Mouse (Mus musculus) WW6 (cell line): ENCODE results near the gene Trappc10.
"Not testable (repeated sequence)": the region's sequence is repeated elsewhere in the genome, so short reads cannot be mapped to it uniquely, and the experiment has no call there.

ENCODE experiments used
- DNase-seq: peaks from one replicate; pipeline ENCODE4 v3.0.0-alpha.2; 2013; ENCODE audit warnings: low read depth, low spot score

Trappc10 gene

GRCm38 (mm10) chr10:78211311-78211710 lies 33.1 kb downstream of the Trappc10 start:
- DNase-seq: peak; percentile 18

GRCm38 (mm10) chr10:78201182-78201581 lies 43.3 kb downstream of the Trappc10 start:
- no peak for DNase-seq

- DNase-seq: no peak
Observed at GRCm38 (mm10) chr10:78192933-78193332, 51.5 kb downstream of the Trappc10 start.

- not testable (repeated sequence) for DNase-seq
Observed at GRCm38 (mm10) chr10:78186076-78186475, 58.4 kb downstream of the Trappc10 start.

- DNase-seq: no peak
Observed at GRCm38 (mm10) chr10:78185381-78185725, 59.1 kb downstream of the Trappc10 start.

GRCm38 (mm10) chr10:78184531-78185380 lies 59.7 kb downstream of the Trappc10 start, which contains the start of gene Pwp2:
Gene Pwp2 (minus strand): TSS chr10:78185149.
- peak; percentile 86 for DNase-seq

- no peak for DNase-seq
Observed at GRCm38 (mm10) chr10:78183577-78183976, 60.9 kb downstream of the Trappc10 start.

- DNase-seq: no peak
Observed at GRCm38 (mm10) chr10:78182321-78182720, 62.1 kb downstream of the Trappc10 start.

- DNase-seq: no peak
Observed at GRCm38 (mm10) chr10:78174474-78174873, 70.0 kb downstream of the Trappc10 start.

GRCm38 (mm10) chr10:78171581-78171980 lies 72.9 kb downstream of the Trappc10 start:
- DNase-seq: no peak

GRCm38 (mm10) chr10:78171057-78171456 lies 73.4 kb downstream of the Trappc10 start:
- DNase-seq: no peak

GRCm38 (mm10) chr10:78170445-78170844 lies 74.0 kb downstream of the Trappc10 start:
- DNase-seq: no peak

GRCm38 (mm10) chr10:78169281-78170042 lies 75.0 kb downstream of the Trappc10 start, which contains the start of gene D10Jhu81e:
Gene D10Jhu81e (minus strand): TSS chr10:78169782.
- DNase-seq: peak; percentile 95

GRCm38 (mm10) chr10:78168792-78169191 lies 75.6 kb downstream of the Trappc10 start:
- DNase-seq: no peak

GRCm38 (mm10) chr10:78167775-78168174 lies 76.7 kb downstream of the Trappc10 start:
- no peak for DNase-seq

GRCm38 (mm10) chr10:78167333-78167732 lies 77.1 kb downstream of the Trappc10 start:
- no peak for DNase-seq

GRCm38 (mm10) chr10:78165256-78166005 lies 79.0 kb downstream of the Trappc10 start:
- no peak for DNase-seq

GRCm38 (mm10) chr10:78164786-78165185 lies 79.7 kb downstream of the Trappc10 start:
- no peak for DNase-seq

GRCm38 (mm10) chr10:78163923-78164322 lies 80.5 kb downstream of the Trappc10 start:
- DNase-seq: no peak

GRCm38 (mm10) chr10:78163241-78163640 lies 81.2 kb downstream of the Trappc10 start:
- DNase-seq: no peak

- no peak for DNase-seq
Observed at GRCm38 (mm10) chr10:78162646-78163045, 81.8 kb downstream of the Trappc10 start.

GRCm38 (mm10) chr10:78161096-78161495 lies 83.3 kb downstream of the Trappc10 start:
- DNase-seq: no peak
